ENCODE assay signal across 9 mouse cellular contexts in the genomic region with DNA sequence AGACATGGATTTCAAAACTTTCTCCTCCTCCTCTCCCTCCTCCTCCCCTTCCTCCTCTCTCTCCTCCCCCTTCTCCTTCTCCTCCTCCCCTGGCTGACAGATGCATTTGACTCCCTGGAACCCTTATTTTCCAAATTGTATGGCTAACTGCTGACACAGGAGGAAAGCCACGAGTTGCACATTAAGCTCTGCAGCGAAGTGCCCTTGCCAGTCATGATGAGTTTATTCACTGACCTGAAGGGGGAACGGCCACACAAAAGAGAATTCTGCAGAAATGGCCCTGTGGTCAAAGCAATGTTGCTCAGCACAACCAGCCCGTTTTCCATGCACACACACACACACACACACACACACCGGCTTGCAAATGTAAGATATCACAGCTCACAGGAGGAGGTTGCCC.
DNase-seq lines count a peak whose midpoint lies in the region; ATAC-seq and TF ChIP-seq lines count a peak whose summit lies in the region.
"Had no signal": no experiment of that assay in that cellular context is flagged by ENCODE, and none has a peak within 500 bp of the region (broad histone marks: within the 10 kb centered on the region; RNA-seq: fewer than 3 reads in every experiment).

No protein-coding gene starts in this region.

- ATAC-seq in inflammation-experienced regulatory T-cells, adult 6 months = peak; percentile 0
- no peak for ATAC-seq in liver, postnatal 0 days

- 19% methylated on average over 5 of the region's 5 CpGs for WGBS in liver, postnatal 0 days (ENCODE audit: insufficient replicate concordance)

- no peaks in the 10 kb centered on the region for H3K9me3 ChIP-seq in liver, postnatal 0 days (ENCODE audit: low read length)
- H3K9me3 ChIP-seq: neural tube, embryonic 12.5 days had no signal

- H3K9ac ChIP-seq in liver, postnatal 0 days (replicated peaks) = no peak overlapping the region; the same call in 1 of the 2 replicates
- H3K9ac ChIP-seq: neural tube, embryonic 12.5 days had no signal

- no peak overlapping the region for H3K4me3 ChIP-seq in brown adipose tissue, adult 24 weeks (ENCODE audit: insufficient read depth, low read depth, low read length)
- H3K4me3 ChIP-seq in liver, postnatal 0 days (ENCODE audit: low read depth, low read length) = no peak overlapping the region
- H3K4me3 ChIP-seq: neural tube, embryonic 12.5 days had no signal

- H3K4me2 ChIP-seq in liver, postnatal 0 days (ENCODE audit: low read depth, low read length) = peak overlapping the region; percentile 44; the same call in 1 of the 2 replicates
- H3K4me2 ChIP-seq: neural tube, embryonic 12.5 days had no signal

- intact Hi-C loops in left cerebral cortex, postnatal 4 days (cut with DNase I) = no loop called here
- intact Hi-C loops in gastrocnemius, postnatal 14 days (cut with DNase I; ENCODE audit: low total_unique reads) = no loop called here

- H3K27me3 ChIP-seq in liver, postnatal 0 days (ENCODE audit: insufficient read depth, low read length) = no peaks in the 10 kb centered on the region
- H3K27me3 ChIP-seq: neural tube, embryonic 12.5 days had no signal

- TF ChIP-seq CTCF in liver, postnatal 0 days (IDR thresholded peaks at IDR 0.05; ENCODE audit: low read depth) = no peak

- no peaks in the 10 kb centered on the region for H3K36me3 ChIP-seq in liver, postnatal 0 days (replicated peaks; ENCODE audit: insufficient read depth, low read length)
- H3K36me3 ChIP-seq: neural tube, embryonic 12.5 days had no signal

- no peak for TF ChIP-seq EP300 in liver, postnatal 0 days (IDR thresholded peaks at IDR 0.05; ENCODE audit: low read depth)

- H3K27ac ChIP-seq in brown adipose tissue, adult 24 weeks (replicated peaks; ENCODE audit: low read depth, low read length) = peak overlapping the region; percentile 83
- peak overlapping the region; percentile 84 for H3K27ac ChIP-seq in liver, postnatal 0 days (ENCODE audit: low read depth)

- peak; percentile 79 for DNase-seq in kidney, adult 11 months
- DNase-seq in kidney, adult 18-20 months = no peak
- DNase-seq in liver, postnatal 0 days = no peak
- DNase-seq in urinary bladder, postnatal 10 days (ENCODE audit: low spot score) = no peak
- no peak for DNase-seq in left cerebral cortex, postnatal 4 days
- DNase-seq in gastrocnemius, postnatal 14 days = no peak

- peaks cover 45% of the 10 kb centered on the region for H3K4me1 ChIP-seq in brown adipose tissue, adult 24 weeks (ENCODE audit: control insufficient read depth, insufficient read depth, insufficient read length, low read length)
- peaks cover 82% of the 10 kb centered on the region for H3K4me1 ChIP-seq in liver, postnatal 0 days (ENCODE audit: insufficient read depth)
